Mouse (Mus musculus): ENCODE data around the gene Mapk8ip3.

GRCm38 (mm10) chr17:24899153-24899552 lies 37.6 kb downstream of the Mapk8ip3 start:
- TF ChIP-seq CTCF (IDR thresholded peaks at IDR 0.05; ENCODE audit: borderline replicate concordance, insufficient read depth, low read depth, low read length), result no peak
- TF ChIP-seq POLR2A (IDR thresholded peaks at IDR 0.05; ENCODE audit: borderline replicate concordance, insufficient read depth, low read length), result no peak

All from cerebellum, adult 2 months (tissue).